Mouse (Mus musculus) MEL (cell line): ENCODE measurements around the gene Dock4.

Experiments used
- CHD1 ChIP-seq: IDR thresholded peaks from 2 replicates; pipeline ENCODE4 v1.6.1; 2012; ENCODE audit warnings: low read depth, mild to moderate bottlenecking, inconsistent platforms, low read length, improper control_type of control experiment
- CHD2 ChIP-seq: IDR thresholded peaks from 2 replicates; pipeline ENCODE4 v1.6.1; 2011; ENCODE audit warnings: low read length, improper control_type of control experiment
- CTCF ChIP-seq, 3 experiments: IDR thresholded peaks in 2 of 3; conservative IDR thresholded peaks in 1 of 3; 2 replicates each; pipeline ENCODE4 v1.5.1; 2011 to 2012; ENCODE audit warnings: low read length in 3 of 3, low read depth in 2 of 3, mild to moderate bottlenecking in 2 of 3, improper control_type of control experiment in 1 of 3, inconsistent platforms in 1 of 3, mixed read lengths in 1 of 3, moderate library complexity in 1 of 3; ENCODE audit not compliant: control insufficient read depth in 1 of 3, insufficient read depth in 1 of 3, poor library complexity in 1 of 3, severe bottlenecking in 1 of 3
- MEF2A ChIP-seq: IDR thresholded peaks from 2 replicates; pipeline ENCODE4 v1.6.1; 2014; ENCODE audit warnings: low read depth, mild to moderate bottlenecking, inconsistent platforms, low read length, improper control_type of control experiment; ENCODE audit not compliant: poor library complexity, insufficient replicate concordance, severe bottlenecking; ENCODE audit errors: extremely low read depth
- TBP ChIP-seq: IDR thresholded peaks from 2 replicates; pipeline ENCODE4 v1.8.0; 2011; ENCODE audit warnings: low read depth, low read length, improper control_type of control experiment
- USF1 ChIP-seq: IDR thresholded peaks from 2 replicates; pipeline ENCODE4 v1.6.1; 2014; ENCODE audit warnings: low read depth, mild to moderate bottlenecking, inconsistent platforms, low read length, improper control_type of control experiment, moderate library complexity

GRCm38 (mm10) chr12:40679713-40680112 lies 234.0 kb downstream of the Dock4 start:
- TF ChIP-seq CHD1, result no peak
- TF ChIP-seq TBP, result no peak
- TF ChIP-seq CHD2, result no peak
- no peak; a peak in 1 of 6 replicates for TF ChIP-seq CTCF (IDR thresholded peaks at IDR 0.05 in 2 of 3, conservative IDR thresholded peaks at IDR 0.05 in 1 of 3; ENCODE audit: control insufficient read depth in 1 of 3, insufficient read depth in 1 of 3, low read depth in 2 of 3, low read length in 3 of 3, poor library complexity in 1 of 3, severe bottlenecking in 1 of 3)
- TF ChIP-seq MEF2A, result no peak
- TF ChIP-seq USF1, result no peak
